Mouse (Mus musculus): ENCODE results near the gene Htra3. TPM values are rescaled to one million over a fixed set of nuclear protein-coding genes. Genes with fewer than 3 reads are reported as not detected.
A peak's percentile ranks its signal among the peaks of the same experiment; 100 is the strongest.

Htra3 gene
- polyA plus RNA-seq (2014; fragmentation: Nextera tagmentation; extraction: Ambion mirVana), result 52.2 and 54.7 TPM in 2 replicates

- Histone ChIP-seq H3K36me3 (ENCODE audit: control insufficient read depth, insufficient read depth, low read length) (no peaks in the 10 kb centered on the region; the same call in 1 of the 2 replicates), H3K4me1 (ENCODE audit: control insufficient read depth, insufficient read depth, low read length) (peaks cover 9% of the 10 kb centered on the region; the same call in 1 of the 2 replicates), H3K27ac (ENCODE audit: low read length) (no peak within 1 kb of the TSS), H3K4me3 (ENCODE audit: low read depth, low read length) (peak within 1 kb of the TSS; percentile 46), H3K4me2 (replicated peaks; ENCODE audit: low read depth, low read length) (peak within 1 kb of the TSS; percentile 90), H3K27me3 (ENCODE audit: control insufficient read depth, insufficient read depth, low read length) (no peaks in the 10 kb centered on the region), H3K9me3 (ENCODE audit: control insufficient read depth, low read depth, low read length) (no peaks in the 10 kb centered on the region), H3K9ac (replicated peaks; ENCODE audit: low read depth, low read length) (peak within 1 kb of the TSS; percentile 63)
- peak; percentile 51; the same call in 1 of the 2 replicates for ATAC-seq (ENCODE audit: insufficient number of reproducible peaks, insufficient read depth, low FRiP score, low read depth)
- WGBS, result 10% methylated on average over 41 of the region's 42 CpGs
These were observed at the start of gene Htra3 for GRCm38 (mm10) chr5:35679256-35680155. Gene Htra3, minus strand, starts transcription at chr5:35679782.

DNA sequence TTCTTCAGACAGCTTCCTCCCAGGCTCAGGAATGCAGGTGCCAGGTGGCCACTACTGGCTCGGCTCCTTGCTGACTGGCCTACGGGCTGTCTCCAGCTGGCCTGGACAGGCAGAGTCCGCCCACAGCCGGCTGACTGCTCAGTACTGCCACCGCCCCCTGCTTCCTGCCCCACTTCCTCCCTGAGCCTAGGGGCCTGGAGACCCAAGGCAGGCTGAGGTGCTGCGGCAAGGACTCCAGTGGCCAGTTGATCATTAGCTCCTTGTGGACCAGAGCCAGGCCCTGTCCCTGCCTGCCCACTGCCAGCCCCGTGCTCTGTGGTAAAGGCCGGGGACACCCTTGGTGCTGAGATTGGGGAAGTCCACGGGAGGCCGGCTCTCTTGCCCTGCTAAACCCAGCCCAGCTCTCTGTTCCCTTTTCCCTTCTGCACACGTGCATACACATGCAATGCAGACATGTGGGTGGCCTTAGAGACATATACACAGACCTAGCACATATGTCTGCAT is 49.4 kb upstream of the Htra3 start:
- Histone ChIP-seq H3K4me1 (ENCODE audit: control insufficient read depth, insufficient read depth, low read length) (no peaks in the 10 kb centered on the region; the same call in 1 of the 2 replicates), H3K4me3 (ENCODE audit: low read depth, low read length) (peak overlapping the region; percentile 6; the same call in 1 of the 2 replicates), H3K4me2 (replicated peaks; ENCODE audit: low read depth, low read length) (no peak overlapping the region), H3K36me3 (ENCODE audit: control insufficient read depth, insufficient read depth, low read length) (no peaks in the 10 kb centered on the region), H3K9ac (replicated peaks; ENCODE audit: low read depth, low read length) (no peak overlapping the region), H3K27ac (ENCODE audit: low read length) (peak overlapping the region; percentile 69; the same call in 1 of the 2 replicates), H3K9me3 (ENCODE audit: control insufficient read depth, low read depth, low read length) (no peaks in the 10 kb centered on the region), H3K27me3 (ENCODE audit: control insufficient read depth, insufficient read depth, low read length) (no peaks in the 10 kb centered on the region)
- 41% methylated on average over 11 of the region's 11 CpGs for WGBS
- ATAC-seq (ENCODE audit: insufficient number of reproducible peaks, insufficient read depth, low FRiP score, low read depth), result peak; percentile 66; the same call in 1 of the 2 replicates

DNA sequence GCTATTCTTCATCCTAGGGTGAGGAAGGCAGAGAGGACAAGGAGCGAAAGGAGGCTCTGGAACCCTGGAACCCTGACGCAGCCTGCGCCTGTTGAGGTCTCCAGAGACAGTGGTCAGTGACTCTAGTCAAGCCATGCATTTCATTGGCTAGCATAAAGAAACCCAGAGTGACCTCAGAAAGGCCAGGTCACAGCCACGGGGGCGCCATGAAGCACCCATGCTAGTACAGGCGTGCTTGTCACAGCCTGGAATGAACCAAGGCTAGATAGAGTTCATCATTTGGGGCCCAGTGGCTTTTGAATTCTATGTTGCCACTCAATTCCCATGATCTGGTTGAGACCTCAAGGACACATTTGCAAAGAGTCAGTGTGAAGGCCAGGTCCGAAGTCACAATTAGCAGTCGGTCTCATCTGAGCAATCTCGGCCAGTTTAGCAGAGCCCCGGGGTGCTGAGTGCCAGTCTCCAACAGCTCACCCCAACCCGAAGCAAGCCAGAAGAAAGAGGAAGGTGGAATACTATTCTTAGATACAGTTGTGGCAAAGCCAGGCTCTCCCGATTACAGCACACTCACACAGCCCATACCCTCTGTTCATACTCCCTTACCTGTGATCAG is 48.9 kb upstream of the Htra3 start:
- Histone ChIP-seq H3K27me3 (ENCODE audit: control insufficient read depth, insufficient read depth, low read length) (no peaks in the 10 kb centered on the region), H3K36me3 (ENCODE audit: control insufficient read depth, insufficient read depth, low read length) (no peaks in the 10 kb centered on the region), H3K27ac (ENCODE audit: low read length) (peak overlapping the region; percentile 69; the same call in 1 of the 2 replicates), H3K9me3 (ENCODE audit: control insufficient read depth, low read depth, low read length) (no peaks in the 10 kb centered on the region), H3K4me1 (ENCODE audit: control insufficient read depth, insufficient read depth, low read length) (no peaks in the 10 kb centered on the region; the same call in 1 of the 2 replicates), H3K4me3 (ENCODE audit: low read depth, low read length) (peak overlapping the region; percentile 6; the same call in 1 of the 2 replicates), H3K4me2 (replicated peaks; ENCODE audit: low read depth, low read length) (peak overlapping the region; percentile 15; the same call in 1 of the 2 replicates), H3K9ac (replicated peaks; ENCODE audit: low read depth, low read length) (no peak overlapping the region)
- 80% methylated on average over 12 of the region's 12 CpGs for WGBS
- ATAC-seq (ENCODE audit: insufficient number of reproducible peaks, insufficient read depth, low FRiP score, low read depth), result 0 out of 2 replicates have a peak, but pooled peaks have one; percentile 25

DNA sequence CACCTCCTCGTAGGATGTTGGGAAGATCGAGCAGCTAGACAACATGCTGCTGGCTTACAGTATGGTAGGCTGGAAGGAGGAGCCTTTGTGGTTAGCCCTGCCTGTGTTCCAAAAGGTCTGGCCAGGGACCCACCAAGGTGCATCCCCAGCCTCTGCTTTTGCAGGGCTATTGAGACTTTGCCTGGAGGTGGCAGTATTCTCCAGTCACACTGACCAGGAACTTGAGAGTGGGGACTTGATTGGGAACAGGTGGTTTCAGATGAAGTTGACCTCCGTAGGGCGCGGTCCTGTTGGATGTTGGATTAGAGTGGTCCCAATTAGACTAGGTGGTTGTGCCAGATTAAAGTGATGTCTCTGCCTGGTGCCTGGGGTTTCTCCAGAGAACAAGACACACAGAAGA is 47.9 kb upstream of the Htra3 start:
- Histone ChIP-seq H3K4me2 (replicated peaks; ENCODE audit: low read depth, low read length) (no peak overlapping the region; the same call in 1 of the 2 replicates), H3K9me3 (ENCODE audit: control insufficient read depth, low read depth, low read length) (no peaks in the 10 kb centered on the region), H3K9ac (replicated peaks; ENCODE audit: low read depth, low read length) (no peak overlapping the region), H3K27me3 (ENCODE audit: control insufficient read depth, insufficient read depth, low read length) (no peaks in the 10 kb centered on the region), H3K36me3 (ENCODE audit: control insufficient read depth, insufficient read depth, low read length) (no peaks in the 10 kb centered on the region), H3K27ac (ENCODE audit: low read length) (no peak overlapping the region), H3K4me3 (ENCODE audit: low read depth, low read length) (no peak overlapping the region), H3K4me1 (ENCODE audit: control insufficient read depth, insufficient read depth, low read length) (no peaks in the 10 kb centered on the region; the same call in 1 of the 2 replicates)
- 90% methylated on average over 5 of the region's 5 CpGs for WGBS
- no peak for ATAC-seq (ENCODE audit: insufficient number of reproducible peaks, insufficient read depth, low FRiP score, low read depth)

- ATAC-seq (ENCODE audit: insufficient number of reproducible peaks, insufficient read depth, low FRiP score, low read depth), result no peak
- H3K27me3 ChIP-seq (ENCODE audit: control insufficient read depth, insufficient read depth, low read length), result no peaks in the 10 kb centered on the region
- no peak overlapping the region for H3K4me2 ChIP-seq (replicated peaks; ENCODE audit: low read depth, low read length)
- H3K4me1 ChIP-seq (ENCODE audit: control insufficient read depth, insufficient read depth, low read length), result no peaks in the 10 kb centered on the region; the same call in 1 of the 2 replicates
- no peaks in the 10 kb centered on the region for H3K9me3 ChIP-seq (ENCODE audit: control insufficient read depth, low read depth, low read length)
- H3K36me3 ChIP-seq (ENCODE audit: control insufficient read depth, insufficient read depth, low read length), result no peaks in the 10 kb centered on the region
- H3K9ac ChIP-seq (replicated peaks; ENCODE audit: low read depth, low read length), result no peak overlapping the region
- H3K4me3 ChIP-seq (ENCODE audit: low read depth, low read length), result no peak overlapping the region
- 83% methylated on average over 3 of the region's 3 CpGs for WGBS
- H3K27ac ChIP-seq (ENCODE audit: low read length), result no peak overlapping the region
These were observed 46.3 kb upstream of the Htra3 start for GRCm38 (mm10) chr5:35725840-35726239.

- Histone ChIP-seq H3K9me3 (ENCODE audit: control insufficient read depth, low read depth, low read length) (no peaks in the 10 kb centered on the region), H3K36me3 (ENCODE audit: control insufficient read depth, insufficient read depth, low read length) (no peaks in the 10 kb centered on the region), H3K4me2 (replicated peaks; ENCODE audit: low read depth, low read length) (no peak overlapping the region), H3K4me3 (ENCODE audit: low read depth, low read length) (no peak overlapping the region), H3K27ac (ENCODE audit: low read length) (no peak overlapping the region), H3K27me3 (ENCODE audit: control insufficient read depth, insufficient read depth, low read length) (no peaks in the 10 kb centered on the region), H3K4me1 (ENCODE audit: control insufficient read depth, insufficient read depth, low read length) (peaks cover 3% of the 10 kb centered on the region; the same call in 1 of the 2 replicates), H3K9ac (replicated peaks; ENCODE audit: low read depth, low read length) (no peak overlapping the region)
- 71% methylated on average over 5 of the region's 5 CpGs for WGBS
- ATAC-seq (ENCODE audit: insufficient number of reproducible peaks, insufficient read depth, low FRiP score, low read depth), result no peak
These were observed 44.3 kb upstream of the Htra3 start for GRCm38 (mm10) chr5:35723900-35724299.

DNA sequence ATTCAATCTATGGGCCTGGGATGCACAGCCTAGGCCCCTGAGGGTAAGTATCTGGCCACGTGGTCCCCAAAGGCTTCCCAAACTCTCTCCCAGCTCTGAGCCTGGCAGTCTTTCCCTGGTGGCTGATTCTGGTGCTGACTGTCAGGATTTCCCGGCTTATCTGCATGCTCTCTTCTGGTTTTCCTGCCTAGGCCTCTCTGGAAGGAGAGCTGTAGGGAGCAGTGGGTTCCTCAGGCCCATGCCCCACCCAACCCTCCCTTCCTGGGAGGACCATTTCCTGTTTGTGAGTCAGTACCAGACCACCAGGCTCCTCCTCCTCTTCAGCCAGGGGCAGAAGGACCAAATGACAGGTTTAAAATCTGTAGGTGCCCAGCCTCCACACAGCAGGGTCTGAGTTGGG is 43.1 kb upstream of the Htra3 start:
- WGBS, result 46% methylated on average over 2 of the region's 2 CpGs
- Histone ChIP-seq H3K36me3 (ENCODE audit: control insufficient read depth, insufficient read depth, low read length) (no peaks in the 10 kb centered on the region), H3K9ac (replicated peaks; ENCODE audit: low read depth, low read length) (no peak overlapping the region), H3K27me3 (ENCODE audit: control insufficient read depth, insufficient read depth, low read length) (no peaks in the 10 kb centered on the region), H3K9me3 (ENCODE audit: control insufficient read depth, low read depth, low read length) (no peaks in the 10 kb centered on the region), H3K27ac (ENCODE audit: low read length) (no peak overlapping the region), H3K4me1 (ENCODE audit: control insufficient read depth, insufficient read depth, low read length) (0 out of 2 replicates have a peak, but pooled peaks cover 3% of the 10 kb centered on the region), H3K4me3 (ENCODE audit: low read depth, low read length) (no peak overlapping the region), H3K4me2 (replicated peaks; ENCODE audit: low read depth, low read length) (no peak overlapping the region)
- ATAC-seq (ENCODE audit: insufficient number of reproducible peaks, insufficient read depth, low FRiP score, low read depth), result no peak

- Histone ChIP-seq H3K4me2 (replicated peaks; ENCODE audit: low read depth, low read length) (no peak overlapping the region), H3K27ac (ENCODE audit: low read length) (no peak overlapping the region), H3K36me3 (ENCODE audit: control insufficient read depth, insufficient read depth, low read length) (no peaks in the 10 kb centered on the region), H3K9ac (replicated peaks; ENCODE audit: low read depth, low read length) (no peak overlapping the region), H3K4me3 (ENCODE audit: low read depth, low read length) (no peak overlapping the region), H3K9me3 (ENCODE audit: control insufficient read depth, low read depth, low read length) (no peaks in the 10 kb centered on the region), H3K27me3 (ENCODE audit: control insufficient read depth, insufficient read depth, low read length) (no peaks in the 10 kb centered on the region), H3K4me1 (ENCODE audit: control insufficient read depth, insufficient read depth, low read length) (0 out of 2 replicates have a peak, but pooled peaks cover 3% of the 10 kb centered on the region)
- WGBS, result 86% methylated on average over 2 of the region's 2 CpGs
- no peak for ATAC-seq (ENCODE audit: insufficient number of reproducible peaks, insufficient read depth, low FRiP score, low read depth)
These were observed 42.4 kb upstream of the Htra3 start for GRCm38 (mm10) chr5:35721933-35722332.

Measured in stomach, embryonic 14.5 days (tissue).